Mouse (Mus musculus) left cerebral cortex, adult 6 months (tissue): ENCODE measurements around the gene Tax1bp1. TPM values are rescaled to one million over a fixed set of nuclear protein-coding genes. Genes with fewer than 3 reads are reported as not detected.

Experiments
- long read RNA-seq, 2 experiments: library from polyadenylated mRNA; unstranded; transcript quantifications; one replicate each; pipeline ENCODE4 v2.0.0; 2019 to 2020
- polyA plus RNA-seq: library from polyadenylated mRNA; unstranded; fragments of <200 nt; fragmentation: Nextera tagmentation; gene quantifications from 2 replicates; pipeline ENCODE4 v1.2.3, GENCODE M21; 2021

Gene Tax1bp1
- 122 and 225 TPM in 2 replicates for polyA plus RNA-seq
- long read RNA-seq, experiment 1, transcript Tax1bp1-201 (18 exons, 3,285 nt) = major isoform, 463 of 754 reads
- long read RNA-seq, experiment 1, partial matches to known transcripts = 219 of 754 reads
- long read RNA-seq, experiment 1, other reads (novel, unspliced or antisense) = 72 of 754 reads
- long read RNA-seq, experiment 2, transcript Tax1bp1-201 (18 exons, 3,285 nt) = major isoform, 17 of 242 reads
- long read RNA-seq, experiment 2, partial matches to known transcripts = 217 of 242 reads
- long read RNA-seq, experiment 2, other reads (novel, unspliced or antisense) = 5 of 242 reads

GRCm38 (mm10) chr6:52713104-52713896 is at the start of gene Tax1bp1:
Tax1bp1 (plus strand) TSS chr6:52713729.

Other genes starting within 250 kb of the Tax1bp1 start
- 64.2 and 76.1 TPM in 2 replicates for gene Hibadh, start 73.3 kb upstream of the Tax1bp1 start, polyA plus RNA-seq